Mouse (Mus musculus): Measurements from ENCODE around the gene Gm11634. TPM values are rescaled to one million over a fixed set of nuclear protein-coding genes. Genes with fewer than 3 reads are reported as not detected.

Gm11634 gene
- total and polyA plus RNA-seq, 3 experiments, result not detected

- TF ChIP-seq USF1 (IDR thresholded peaks at IDR 0.05; ENCODE audit: low read depth, low read length) (no peak), POLR2AphosphoS2 (IDR thresholded peaks at IDR 0.05; ENCODE audit: low read length) (peak; percentile 81; the same call in 1 of the 2 replicates), GATA1 (IDR thresholded peaks at IDR 0.05; ENCODE audit: low read depth, low read length) (no peak; the same call in 1 of the 2 replicates), TBP (IDR thresholded peaks at IDR 0.05; ENCODE audit: low read depth, low read length) (peak; percentile 49; the same call in 1 of the 2 replicates), UBTF (IDR thresholded peaks at IDR 0.05; ENCODE audit: borderline replicate concordance, insufficient read depth, low read depth, low read length) (no peak), MYB (IDR thresholded peaks at IDR 0.05; ENCODE audit: low read depth, low read length) (no peak), ETS1 (IDR thresholded peaks at IDR 0.05; ENCODE audit: low read depth, low read length) (peak; percentile 68; the same call in 1 of the 2 replicates), POLR2A (IDR thresholded peaks at IDR 0.05; ENCODE audit: control insufficient read depth in 1 of 2, insufficient read depth in 1 of 2, low read depth in 1 of 2, low read length in 2 of 2, poor library complexity in 1 of 2) (peak; percentile 82 to 91), HCFC1 (IDR thresholded peaks at IDR 0.05; ENCODE audit: low read depth, low read length) (peak; percentile 90), JUND (IDR thresholded peaks at IDR 0.05; ENCODE audit: low read depth, low read length) (no peak), RAD21 (IDR thresholded peaks at IDR 0.05; ENCODE audit: low read depth, low read length) (no peak), ELF1 (IDR thresholded peaks at IDR 0.05; ENCODE audit: low read depth, low read length) (peak; percentile 98), NELFE (IDR thresholded peaks at IDR 0.05; ENCODE audit: low read depth, low read length) (peak; percentile 67), MAZ (IDR thresholded peaks at IDR 0.05; ENCODE audit: low read depth, low read length) (peak; percentile 91; the same call in 1 of the 2 replicates), NRF1 (IDR thresholded peaks at IDR 0.05; ENCODE audit: insufficient read depth, low read depth, low read length, poor library complexity, severe bottlenecking) (peak; percentile 80), ZKSCAN1 (IDR thresholded peaks at IDR 0.05; ENCODE audit: low read depth, low read length) (0 out of 2 replicates have a peak, but pooled peaks have one; percentile 4), USF2 (IDR thresholded peaks at IDR 0.05; ENCODE audit: borderline replicate concordance in 1 of 2, insufficient read depth in 1 of 2, low read depth in 1 of 2, low read length in 2 of 2) (no peak), TAL1 (IDR thresholded peaks at IDR 0.05; ENCODE audit: low read length) (no peak), BHLHE40 (IDR thresholded peaks at IDR 0.05; ENCODE audit: borderline replicate concordance, low read depth, low read length) (no peak), E2F4 (IDR thresholded peaks at IDR 0.05; ENCODE audit: borderline replicate concordance, low read depth, low read length) (peak; percentile 100), MEF2A (IDR thresholded peaks at IDR 0.05; ENCODE audit: extremely low read depth, insufficient replicate concordance, low read depth, low read length, poor library complexity, severe bottlenecking) (no peak), CHD1 (IDR thresholded peaks at IDR 0.05; ENCODE audit: low read depth, low read length) (no peak), MYC (IDR thresholded peaks at IDR 0.05; ENCODE audit: low read depth, low read length) (peak; percentile 78), ZMIZ1 (IDR thresholded peaks at IDR 0.05; ENCODE audit: low read depth, low read length) (no peak), POLR2AphosphoS5 (IDR thresholded peaks at IDR 0.05; ENCODE audit: borderline replicate concordance, low read depth, low read length) (no peak), MAX (IDR thresholded peaks at IDR 0.05; ENCODE audit: low read length) (no peak; the same call in 1 of the 2 replicates), KAT2A (conservative IDR thresholded peaks at IDR 0.05; ENCODE audit: low read depth, low read length) (peak; percentile 98), MXI1 (IDR thresholded peaks at IDR 0.05; ENCODE audit: low read depth, low read length) (peak; percentile 88), TCF12 (IDR thresholded peaks at IDR 0.05; ENCODE audit: low read depth, low read length) (no peak; the same call in 1 of the 2 replicates), SIN3A (IDR thresholded peaks at IDR 0.05; ENCODE audit: low read length) (peak; percentile 99), ZNF384 (IDR thresholded peaks at IDR 0.05; ENCODE audit: low read depth, low read length) (peak; percentile 99), RCOR1 (IDR thresholded peaks at IDR 0.05; ENCODE audit: low read depth, low read length) (no peak), CHD2 (IDR thresholded peaks at IDR 0.05; ENCODE audit: low read length) (peak; percentile 53), EP300 (IDR thresholded peaks at IDR 0.05; ENCODE audit: low read depth in 1 of 2, low read length in 2 of 2) (no peak), GABPA (IDR thresholded peaks at IDR 0.05; ENCODE audit: low read depth, low read length) (peak; percentile 53; the same call in 1 of the 2 replicates)
- no peaks in the 10 kb centered on the region for H3K27me3 ChIP-seq (ENCODE audit: control insufficient read depth in 1 of 2, insufficient read depth in 2 of 2, low read length in 2 of 2)
- peaks cover 4 to 23% of the 10 kb centered on the region in 2 experiments for H3K36me3 ChIP-seq (ENCODE audit: control insufficient read depth in 1 of 2, insufficient read depth in 2 of 2, low read length in 2 of 2)
- H3K4me3 ChIP-seq (ENCODE audit: control insufficient read depth in 1 of 2, insufficient read depth in 1 of 2, low read depth in 2 of 2, low read length in 2 of 2), result peak within 1 kb of the TSS; percentile 93
- peak within 1 kb of the TSS; percentile 89 for H3K9ac ChIP-seq (ENCODE audit: control insufficient read depth, low read depth, low read length, poor library complexity, severe bottlenecking)
- H3K27ac ChIP-seq (ENCODE audit: control insufficient read depth, low read depth, low read length), result peak within 1 kb of the TSS; percentile 92
- no peaks in the 10 kb centered on the region for H3K9me3 ChIP-seq (replicated peaks; ENCODE audit: insufficient read depth, low read length)
- DNase-seq (ENCODE audit: low read depth, low spot score), result peak; percentile 100
- peaks cover 2 to 11% of the 10 kb centered on the region in 2 experiments; a peak in 3 of 4 replicates for H3K4me1 ChIP-seq (ENCODE audit: control insufficient read depth in 1 of 2, insufficient read depth in 2 of 2, low read length in 2 of 2)
- H3K79me2 ChIP-seq (ENCODE audit: control insufficient read depth, insufficient read depth, low read length, poor library complexity), result peaks cover 37% of the 10 kb centered on the region
Observed at GRCm38 (mm10) chr11:101551751-101552475, 47.1 kb downstream of the Gm11634 start, which contains the start of the genes Brca1 and Nbr1. Gene Brca1 (minus strand): TSS chr11:101551955. Gene Nbr1 (plus strand): TSS chr11:101552149.

Data from MEL (cell line).